Mouse (Mus musculus): ENCODE measurements around the gene Hdgf.
A peak's percentile ranks its signal among the peaks of the same experiment; 100 is the strongest.

GRCm38 (mm10) chr3:87960586-87961191 lies 54.6 kb downstream of the Hdgf start:
- TF ChIP-seq CTCF (IDR thresholded peaks at IDR 0.05; ENCODE audit: extremely low read depth, insufficient read depth, low read length) (peak; percentile 95), POLR2A (IDR thresholded peaks at IDR 0.05; ENCODE audit: extremely low read depth, insufficient read depth, low read length) (no peak)

All from cortical plate, adult 2 months (tissue).